Mouse (Mus musculus) C2C12 (cell line): ENCODE measurements around the gene Rgs2. TPM values are rescaled to one million over a fixed set of nuclear protein-coding genes. Genes with fewer than 3 reads are reported as not detected.

Experiments used
- H3K27me3 ChIP-seq: one replicate; pipeline ENCODE4 v1.6.1; 2011; ENCODE audit not compliant: control insufficient read depth, insufficient read depth, insufficient read length
- H3K36me3 ChIP-seq: one replicate; pipeline ENCODE4 v1.6.1; 2011; ENCODE audit not compliant: control insufficient read depth, insufficient read depth
- H3K4me3 ChIP-seq: one replicate; pipeline ENCODE4 v1.5.1; 2011; ENCODE audit warnings: mild to moderate bottlenecking, control low read depth; ENCODE audit not compliant: poor library complexity, insufficient read depth, severe bottlenecking
- H3K79me2 ChIP-seq: one replicate; pipeline ENCODE4 v1.6.1; 2011; ENCODE audit not compliant: control insufficient read depth, insufficient read depth
- H3K79me3 ChIP-seq: one replicate; pipeline ENCODE4 v1.6.1; 2011; ENCODE audit warnings: low read depth, control low read depth
- H3ac ChIP-seq: one replicate; pipeline ENCODE3; 2011; ENCODE audit warnings: low read depth; ENCODE audit not compliant: control insufficient read depth, insufficient read length
- CEBPB ChIP-seq: IDR thresholded peaks from one replicate; pipeline ENCODE4 v1.6.1; 2011; ENCODE audit warnings: low read depth, mild to moderate bottlenecking, control low read depth, moderate library complexity
- CTCF ChIP-seq: IDR thresholded peaks from one replicate; pipeline ENCODE4 v1.5.1; 2011; ENCODE audit not compliant: control insufficient read depth, insufficient read depth, insufficient read length
- FOSL1 ChIP-seq: IDR thresholded peaks from one replicate; pipeline ENCODE4 v1.8.0; 2011; ENCODE audit warnings: mild to moderate bottlenecking, low read length; ENCODE audit not compliant: poor library complexity, insufficient read depth, severe bottlenecking
- MAX ChIP-seq: IDR thresholded peaks from one replicate; pipeline ENCODE4 v1.6.1; 2011; ENCODE audit warnings: mild to moderate bottlenecking, control low read depth
- MYOD1 ChIP-seq: IDR thresholded peaks from one replicate; pipeline ENCODE4 v1.6.1; 2011; ENCODE audit warnings: low read depth; ENCODE audit not compliant: control insufficient read depth, insufficient read length
- MYOG ChIP-seq: IDR thresholded peaks from one replicate; pipeline ENCODE4 v1.6.1; 2011; ENCODE audit not compliant: control insufficient read depth, insufficient read length; ENCODE audit errors: extremely low read depth
- USF1 ChIP-seq: IDR thresholded peaks from one replicate; pipeline ENCODE4 v1.6.1; 2011; ENCODE audit warnings: low read depth, mild to moderate bottlenecking, control low read depth, moderate library complexity
- polyA plus RNA-seq: library from polyadenylated mRNA; unstranded; fragments of >200 nt; fragmentation: generic; extraction: Trizol; gene quantifications from one replicate; pipeline ENCODE4 v1.2.1, GENCODE M21; 2012; ENCODE audit warnings: missing spikeins

Gene Rgs2
- polyA plus RNA-seq, 1 experiment, result 1.7 TPM

DNA sequence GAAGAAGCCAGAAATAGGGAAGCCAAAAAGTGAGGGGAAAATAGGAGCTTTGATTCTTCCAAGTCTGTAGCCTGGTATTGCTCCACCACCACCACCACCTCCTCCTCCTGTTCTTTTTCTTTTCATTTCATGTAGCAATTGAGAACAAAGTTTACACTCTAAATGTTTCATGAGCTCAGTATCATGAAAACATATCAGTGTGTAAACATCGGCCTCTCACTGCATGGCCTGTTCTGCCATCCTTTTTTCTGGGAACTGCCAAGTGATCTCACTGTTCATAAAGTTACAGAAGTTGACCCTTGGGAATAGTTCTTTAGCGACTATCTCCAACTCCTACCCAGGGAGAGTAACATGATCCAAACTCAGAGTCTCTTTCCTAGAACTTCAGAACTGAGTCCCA lies 51.1 kb downstream of the Rgs2 start:
- Histone ChIP-seq H3K79me2 (no peaks in the 10 kb centered on the region), H3K79me3 (no peaks in the 10 kb centered on the region), H3K27me3 (no peaks in the 10 kb centered on the region), H3K4me3 (no peak overlapping the region), H3ac (no peak overlapping the region), H3K36me3 (no peaks in the 10 kb centered on the region)
- no peak for TF ChIP-seq CEBPB
- no peak for TF ChIP-seq MYOG
- TF ChIP-seq CTCF, result no peak
- no peak for TF ChIP-seq USF1
- TF ChIP-seq MYOD1, result no peak
- TF ChIP-seq MAX, result no peak
- no peak for TF ChIP-seq FOSL1

Other genes with a start within 250 kb of the Rgs2 start
- 3.0 TPM for gene Trove2, start 227.1 kb downstream of the Rgs2 start, polyA plus RNA-seq
- 23.4 TPM for gene Uchl5, start 226.9 kb downstream of the Rgs2 start, polyA plus RNA-seq
- not detected for gene Rgs13, start 173.2 kb upstream of the Rgs2 start, polyA plus RNA-seq
- gene Rgs1, start 245.1 kb upstream of the Rgs2 start, polyA plus RNA-seq, result not detected